Mouse (Mus musculus) limb, embryonic 15.5 days (tissue): ENCODE data around the gene Plce1. TPM values are rescaled to one million over a fixed set of nuclear protein-coding genes. Genes with fewer than 3 reads are reported as not detected.

Source experiments
- ATAC-seq: fragments of 200-750 bp; cut with Nextera tagmentation; 2 replicates; pipeline ENCODE4 v1.8.0; 2017; ENCODE audit warnings: low read depth, moderate TSS enrichment; ENCODE audit not compliant: insufficient number of reproducible peaks, low FRiP score, low TSS enrichment
- H3K27ac ChIP-seq: fragments of 300-500 bp; sonication (generic); 2 replicates; pipeline ENCODE4 v1.5.1; 2015; ENCODE audit warnings: moderate library complexity, mild to moderate bottlenecking, inconsistent platforms
- H3K27me3 ChIP-seq: fragments of 300-500 bp; sonication (generic); 2 replicates; pipeline ENCODE4 v1.6.1; 2015; ENCODE audit warnings: inconsistent platforms
- H3K36me3 ChIP-seq: fragments of 300-500 bp; sonication (generic); 2 replicates; pipeline ENCODE4 v1.6.1; 2015; ENCODE audit warnings: inconsistent platforms
- H3K4me1 ChIP-seq: fragments of 300-500 bp; sonication (generic); 2 replicates; pipeline ENCODE4 v1.6.1; 2015; ENCODE audit warnings: inconsistent platforms
- H3K4me2 ChIP-seq: fragments of 300-500 bp; sonication (generic); 2 replicates; pipeline ENCODE4 v1.6.1; 2015; ENCODE audit warnings: mild to moderate bottlenecking, inconsistent platforms
- H3K4me3 ChIP-seq: fragments of 300-500 bp; sonication (generic); 2 replicates; pipeline ENCODE4 v1.5.1; 2015; ENCODE audit warnings: mild to moderate bottlenecking, inconsistent platforms
- H3K9ac ChIP-seq: fragments of 300-500 bp; sonication (generic); 2 replicates; pipeline ENCODE4 v1.6.1; 2015; ENCODE audit warnings: inconsistent platforms
- H3K9me3 ChIP-seq: fragments of 300-500 bp; sonication (generic); 2 replicates; pipeline ENCODE4 v1.6.1; 2016; ENCODE audit warnings: inconsistent platforms
- WGBS: fragments of 180-500 bp; shearing (Covaris S2); methylation state at CpG from one replicate; pipeline ENCODE4 v1.1.7; 2015; 5-methylcytosine and 5-hydroxymethylcytosine counted together
- polyA plus RNA-seq: library from polyadenylated mRNA; unstranded; fragments of >200 nt; fragmentation: Nextera tagmentation; extraction: Ambion mirVana; gene quantifications from 2 replicates; pipeline ENCODE4 v1.2.1, GENCODE M21; 2015

Plce1 gene
- polyA plus RNA-seq, 1 experiment from 2014 or later: 8.2 TPM

DNA sequence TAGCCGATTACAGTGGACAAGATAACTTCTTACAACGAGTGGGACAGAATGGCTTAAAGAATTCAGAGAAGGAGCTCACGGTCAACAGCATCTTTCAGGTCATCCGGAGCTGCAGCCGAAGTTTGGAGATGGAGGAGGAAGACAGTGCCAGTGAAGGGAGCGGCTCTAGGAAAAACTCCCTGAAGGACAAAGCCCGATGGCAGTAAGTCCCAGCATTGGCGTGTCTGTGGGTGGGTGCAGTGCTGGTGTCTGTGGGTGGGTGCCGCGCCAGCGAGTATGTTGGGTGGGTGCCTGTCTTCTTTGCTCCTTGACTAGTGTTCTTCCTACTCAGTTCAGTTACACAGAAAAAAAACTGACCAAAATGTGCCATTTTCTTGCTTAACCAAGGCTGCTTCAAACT lies 224.3 kb downstream of the Plce1 start:
- H3K36me3 ChIP-seq: no peaks in the 10 kb centered on the region
- no peak overlapping the region for H3K27ac ChIP-seq
- H3K27me3 ChIP-seq: no peaks in the 10 kb centered on the region
- H3K4me3 ChIP-seq: no peak overlapping the region
- no peaks in the 10 kb centered on the region for H3K9me3 ChIP-seq
- WGBS: 89% methylated on average over 11 of the region's 11 CpGs
- no peak for ATAC-seq
- no peaks in the 10 kb centered on the region for H3K4me1 ChIP-seq
- no peak overlapping the region for H3K9ac ChIP-seq
- H3K4me2 ChIP-seq: no peak overlapping the region

- Histone ChIP-seq H3K27ac (no peak overlapping the region), H3K36me3 (no peaks in the 10 kb centered on the region), H3K27me3 (no peaks in the 10 kb centered on the region), H3K9ac (no peak overlapping the region), H3K4me2 (no peak overlapping the region), H3K9me3 (no peaks in the 10 kb centered on the region), H3K4me3 (no peak overlapping the region), H3K4me1 (no peaks in the 10 kb centered on the region)
- WGBS: 86% methylated on average over 6 of the region's 6 CpGs
- ATAC-seq: no peak
Observed at GRCm38 (mm10) chr19:38706449-38706848, 225.5 kb downstream of the Plce1 start.

GRCm38 (mm10) chr19:38709376-38709775 lies 228.5 kb downstream of the Plce1 start:
- 78% methylated on average over 2 of the region's 2 CpGs for WGBS
- Histone ChIP-seq H3K9me3 (no peaks in the 10 kb centered on the region), H3K4me3 (no peak overlapping the region), H3K36me3 (no peaks in the 10 kb centered on the region), H3K27me3 (no peaks in the 10 kb centered on the region), H3K27ac (no peak overlapping the region), H3K4me1 (no peaks in the 10 kb centered on the region), H3K9ac (no peak overlapping the region), H3K4me2 (no peak overlapping the region)
- no peak for ATAC-seq

GRCm38 (mm10) chr19:38721808-38722207 lies 240.9 kb downstream of the Plce1 start:
- peaks cover 6% of the 10 kb centered on the region; the same call in 1 of the 2 replicates for H3K4me1 ChIP-seq
- H3K9ac ChIP-seq: no peak overlapping the region
- no peak overlapping the region for H3K4me3 ChIP-seq
- no peaks in the 10 kb centered on the region for H3K27me3 ChIP-seq
- H3K36me3 ChIP-seq: peaks cover 15% of the 10 kb centered on the region; the same call in 1 of the 2 replicates
- 91% methylated on average over 4 of the region's 4 CpGs for WGBS
- no peak overlapping the region for H3K27ac ChIP-seq
- ATAC-seq: no peak
- no peaks in the 10 kb centered on the region for H3K9me3 ChIP-seq
- no peak overlapping the region for H3K4me2 ChIP-seq

GRCm38 (mm10) chr19:38722982-38723381 lies 242.1 kb downstream of the Plce1 start:
- no peak overlapping the region for H3K9ac ChIP-seq
- H3K4me1 ChIP-seq: peaks cover 6% of the 10 kb centered on the region; the same call in 1 of the 2 replicates
- no peak for ATAC-seq
- H3K4me2 ChIP-seq: no peak overlapping the region
- no peak overlapping the region for H3K4me3 ChIP-seq
- H3K27me3 ChIP-seq: no peaks in the 10 kb centered on the region
- H3K9me3 ChIP-seq: no peaks in the 10 kb centered on the region
- WGBS: 84% methylated on average over 6 of the region's 6 CpGs
- 0 out of 2 replicates have a peak overlapping the region, but pooled peaks have one; percentile 3 for H3K27ac ChIP-seq
- H3K36me3 ChIP-seq: peaks cover 14% of the 10 kb centered on the region; the same call in 1 of the 2 replicates

DNA sequence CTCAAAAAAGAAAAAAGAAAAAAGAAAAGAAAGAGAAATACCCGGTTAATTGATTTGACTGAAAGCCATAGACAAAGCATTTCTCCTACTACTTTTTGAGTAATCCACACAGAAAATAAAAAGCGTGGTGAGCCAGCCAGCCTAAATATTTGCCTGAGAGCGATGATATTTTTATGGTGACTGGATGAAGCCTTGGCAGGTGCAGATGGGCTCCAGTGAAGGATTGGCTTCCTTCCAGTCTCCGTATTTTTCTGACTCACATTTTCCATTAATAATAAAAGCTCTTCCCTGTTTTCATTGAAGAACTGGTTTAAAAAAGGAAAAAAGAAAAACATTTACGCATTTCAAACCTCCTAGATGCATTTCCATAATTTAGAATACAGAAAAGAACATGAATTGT lies 243.1 kb downstream of the Plce1 start:
- WGBS: 30% methylated on average over 5 of the region's 5 CpGs
- no peak overlapping the region; the same call in 1 of the 2 replicates for H3K27ac ChIP-seq
- no peaks in the 10 kb centered on the region for H3K9me3 ChIP-seq
- no peak overlapping the region for H3K4me2 ChIP-seq
- H3K4me1 ChIP-seq: peaks cover 6% of the 10 kb centered on the region; the same call in 1 of the 2 replicates
- ATAC-seq: no peak
- no peak overlapping the region for H3K4me3 ChIP-seq
- H3K36me3 ChIP-seq: peaks cover 17% of the 10 kb centered on the region; the same call in 1 of the 2 replicates
- H3K9ac ChIP-seq: no peak overlapping the region
- no peaks in the 10 kb centered on the region for H3K27me3 ChIP-seq

DNA sequence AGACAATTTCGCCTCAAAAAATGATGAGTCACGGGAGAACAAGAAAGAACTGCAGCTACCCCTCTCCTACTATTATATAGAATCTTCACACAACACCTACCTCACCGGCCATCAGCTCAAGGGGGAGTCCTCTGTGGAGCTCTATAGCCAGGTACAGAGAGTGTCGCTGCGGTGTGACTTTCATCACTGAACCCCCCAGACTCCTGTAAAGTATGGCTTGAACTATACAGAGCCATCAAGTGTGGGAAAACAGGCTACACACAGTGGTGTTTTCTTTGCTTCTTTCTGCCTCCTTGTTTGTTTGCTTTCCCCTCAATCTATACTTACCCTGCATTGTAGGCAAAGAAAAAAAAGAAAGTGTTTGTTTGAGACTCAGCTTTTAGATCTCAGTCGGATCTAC lies 247.9 kb downstream of the Plce1 start:
- no peak for ATAC-seq
- Histone ChIP-seq H3K4me2 (no peak overlapping the region), H3K4me1 (0 out of 2 replicates have a peak, but pooled peaks cover 4% of the 10 kb centered on the region), H3K9me3 (no peaks in the 10 kb centered on the region), H3K27ac (no peak overlapping the region), H3K36me3 (peaks cover 14% of the 10 kb centered on the region; the same call in 1 of the 2 replicates), H3K9ac (no peak overlapping the region), H3K27me3 (no peaks in the 10 kb centered on the region), H3K4me3 (no peak overlapping the region)
- 72% methylated on average over 6 of the region's 6 CpGs for WGBS

GRCm38 (mm10) chr19:38729264-38729663 lies 248.4 kb downstream of the Plce1 start:
- WGBS: 40% methylated on average over 3 of the region's 3 CpGs
- H3K36me3 ChIP-seq: peaks cover 15% of the 10 kb centered on the region; the same call in 1 of the 2 replicates
- H3K27ac ChIP-seq: no peak overlapping the region
- no peak overlapping the region for H3K4me3 ChIP-seq
- no peaks in the 10 kb centered on the region for H3K9me3 ChIP-seq
- no peaks in the 10 kb centered on the region for H3K27me3 ChIP-seq
- H3K4me2 ChIP-seq: no peak overlapping the region
- ATAC-seq: no peak
- no peak overlapping the region for H3K9ac ChIP-seq
- H3K4me1 ChIP-seq: 0 out of 2 replicates have a peak, but pooled peaks cover 4% of the 10 kb centered on the region

DNA sequence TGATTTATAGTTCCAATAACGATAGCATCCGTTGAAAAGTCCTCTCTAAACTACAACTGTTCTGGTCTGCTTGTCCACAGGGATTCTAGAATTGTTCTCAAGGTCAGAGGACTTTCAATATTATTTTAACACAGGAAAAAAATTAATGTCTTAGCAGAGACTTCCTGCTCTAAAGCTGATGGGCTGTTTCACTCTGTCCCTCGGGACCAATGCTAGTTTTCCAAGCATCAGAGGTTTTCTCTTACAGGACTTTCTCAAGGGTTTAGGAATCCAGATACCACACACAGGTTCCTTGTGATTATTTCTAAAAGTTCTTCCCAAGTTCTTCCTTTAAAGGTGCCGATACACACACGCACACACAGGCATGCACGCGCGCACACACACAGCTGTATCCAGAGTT lies 263.6 kb downstream of the Plce1 start:
- 40% methylated on average over 8 of the region's 8 CpGs for WGBS
- Histone ChIP-seq H3K27me3 (no peaks in the 10 kb centered on the region), H3K4me1 (peaks cover 18% of the 10 kb centered on the region), H3K9me3 (no peaks in the 10 kb centered on the region), H3K36me3 (no peaks in the 10 kb centered on the region), H3K4me2 (no peak overlapping the region), H3K27ac (no peak overlapping the region), H3K4me3 (no peak overlapping the region), H3K9ac (no peak overlapping the region)
- ATAC-seq: no peak

DNA sequence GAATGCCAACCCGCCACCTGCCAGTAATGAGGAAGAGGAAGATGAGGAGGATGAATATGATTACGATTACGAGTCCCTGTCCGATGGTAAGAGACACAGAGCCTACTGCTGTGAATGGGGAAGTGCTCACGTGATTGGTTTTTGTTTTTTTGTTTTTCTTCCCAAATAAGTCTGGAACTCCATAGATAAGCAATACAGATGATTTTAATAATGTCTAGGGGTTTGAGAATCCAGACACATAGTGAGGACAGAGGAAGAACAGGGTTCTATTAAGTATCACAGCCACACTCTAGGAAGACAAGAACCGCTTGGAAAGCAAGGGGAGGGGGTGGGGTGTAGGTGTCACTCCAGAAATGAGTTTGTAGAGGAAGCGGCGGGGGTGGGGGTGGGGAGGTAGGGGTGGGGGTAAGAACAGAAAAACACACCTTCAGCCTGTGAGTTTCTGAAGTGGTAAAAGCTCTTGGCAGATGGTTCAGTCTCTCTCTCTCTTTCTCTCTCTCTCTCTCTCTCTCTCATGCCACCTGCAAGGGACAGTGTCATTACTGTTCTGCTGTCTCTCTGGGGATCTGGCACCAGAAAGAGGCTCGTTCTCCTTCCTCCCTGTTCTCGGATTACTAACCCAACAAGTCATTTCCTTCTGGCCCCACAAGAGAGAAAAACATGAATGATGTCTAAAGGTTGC lies 265.0 kb downstream of the Plce1 start:
- Histone ChIP-seq H3K4me3 (no peak overlapping the region), H3K4me2 (no peak overlapping the region), H3K4me1 (peaks cover 18% of the 10 kb centered on the region), H3K36me3 (no peaks in the 10 kb centered on the region), H3K27ac (no peak overlapping the region), H3K9me3 (no peaks in the 10 kb centered on the region), H3K27me3 (no peaks in the 10 kb centered on the region), H3K9ac (no peak overlapping the region)
- no peak for ATAC-seq
- 59% methylated on average over 10 of the region's 10 CpGs for WGBS

DNA sequence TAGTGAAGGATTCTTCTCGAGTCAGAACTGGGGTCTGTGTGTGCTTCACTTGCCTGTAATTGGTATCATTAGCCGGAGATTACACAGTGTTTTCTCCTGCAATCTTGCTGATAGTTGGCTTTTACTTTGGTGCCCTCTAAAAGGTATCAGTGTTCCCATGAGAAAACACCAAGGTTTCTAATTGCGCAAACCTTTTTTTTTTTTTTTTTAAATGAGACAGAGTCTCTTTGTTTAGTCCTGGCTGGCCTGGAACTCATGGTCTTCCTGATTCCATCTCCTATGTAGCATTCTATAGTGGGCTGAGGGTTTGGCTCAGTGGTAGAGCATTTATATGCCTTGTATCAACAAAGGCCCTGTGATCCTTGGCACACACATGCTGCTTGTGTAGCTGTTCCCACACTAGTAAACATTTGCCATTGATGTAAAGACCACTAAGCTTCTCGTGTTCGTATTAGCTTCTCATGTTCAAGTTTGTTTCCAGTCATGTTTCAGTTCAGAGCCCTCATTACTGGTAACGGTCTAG lies 265.6 kb downstream of the Plce1 start:
- no peaks in the 10 kb centered on the region for H3K9me3 ChIP-seq
- peak; percentile 80; the same call in 1 of the 2 replicates for ATAC-seq
- H3K4me1 ChIP-seq: peaks cover 19% of the 10 kb centered on the region
- no peak overlapping the region for H3K9ac ChIP-seq
- peaks cover 4% of the 10 kb centered on the region; the same call in 1 of the 2 replicates for H3K36me3 ChIP-seq
- H3K27me3 ChIP-seq: no peaks in the 10 kb centered on the region
- 41% methylated on average over 6 of the region's 6 CpGs for WGBS
- no peak overlapping the region for H3K4me3 ChIP-seq
- peak overlapping the region; percentile 14; the same call in 1 of the 2 replicates for H3K27ac ChIP-seq
- no peak overlapping the region for H3K4me2 ChIP-seq

- Histone ChIP-seq H3K27me3 (no peaks in the 10 kb centered on the region), H3K4me2 (no peak overlapping the region), H3K27ac (no peak overlapping the region), H3K9me3 (no peaks in the 10 kb centered on the region), H3K9ac (no peak overlapping the region), H3K4me1 (peaks cover 12% of the 10 kb centered on the region; the same call in 1 of the 2 replicates), H3K4me3 (no peak overlapping the region), H3K36me3 (peaks cover 8% of the 10 kb centered on the region)
- 56% methylated on average over 4 of the region's 4 CpGs for WGBS
- no peak for ATAC-seq
Observed at GRCm38 (mm10) chr19:38750192-38750591, 269.3 kb downstream of the Plce1 start.
